Mouse (Mus musculus) adrenal gland, adult (tissue): ENCODE results near the gene Olfr464.

ENCODE experiments used
- DNase-seq, 2 experiments: peaks; one replicate each; pipeline ENCODE4 v3.0.0; 2022 to 2023; ENCODE audit warnings: low spot score in 1 of 2; ENCODE audit not compliant: inconsistent age in 2 of 2

The Olfr464 gene

DNA sequence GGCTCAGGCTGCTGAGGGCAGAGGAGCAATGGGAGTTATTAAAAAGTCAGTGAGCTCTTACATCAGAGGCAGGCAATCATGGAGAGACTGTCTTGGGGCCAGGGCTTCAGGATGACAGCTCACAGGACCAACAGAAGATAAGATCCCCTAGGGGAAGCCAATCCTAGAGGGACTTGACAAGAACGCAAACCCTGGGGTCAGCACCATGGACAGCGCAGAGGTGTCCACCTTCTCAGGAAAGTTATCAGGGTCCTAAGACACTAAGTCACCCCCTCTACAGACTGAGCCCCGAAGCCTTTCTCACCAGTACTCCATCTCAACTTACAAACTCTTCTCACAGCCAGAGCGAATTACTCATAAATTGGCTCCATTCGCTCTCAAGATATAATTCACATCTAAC lies at the start of gene Olfr464:
TSS of gene Olfr464 (minus strand) at position 2 of the 400 bp plus-strand sequence.
- peak in 1 of 2 experiments; percentile 28 for DNase-seq

DNA sequence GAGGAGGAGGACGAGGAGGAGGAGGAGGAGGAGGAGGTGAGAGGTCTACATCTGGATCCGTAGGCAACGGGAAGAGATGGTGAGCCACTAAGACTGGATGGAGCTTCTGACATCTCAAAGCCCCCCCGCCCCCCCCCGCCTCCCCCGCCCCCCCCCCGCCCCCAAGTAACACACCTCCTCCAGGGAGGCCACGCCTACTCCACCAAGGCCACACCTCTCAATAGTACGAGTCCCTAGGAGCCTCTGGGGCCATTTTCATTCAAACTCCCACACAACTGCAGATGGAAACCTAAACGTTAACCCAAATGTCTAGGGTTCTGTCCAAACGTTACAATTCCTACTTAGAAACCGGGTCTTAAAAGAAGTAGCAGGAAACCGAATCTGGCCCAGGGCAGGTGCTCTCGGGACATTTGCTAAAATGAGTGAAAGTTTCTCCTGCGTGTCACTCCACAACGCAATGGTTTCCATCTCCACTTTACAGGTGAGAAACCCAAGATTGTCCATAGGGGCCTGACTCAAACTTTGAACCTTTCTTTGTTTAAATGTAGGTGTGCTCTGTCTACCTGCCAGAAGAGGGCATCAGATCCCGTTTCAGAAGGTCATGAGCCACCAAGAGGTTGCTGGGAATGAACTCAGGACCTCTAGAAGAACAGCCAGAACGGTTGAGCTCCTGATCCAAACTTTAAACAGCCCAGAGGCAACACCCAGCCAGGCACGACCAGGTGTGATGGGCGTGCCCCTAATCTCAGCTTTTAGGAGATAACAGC lies 47.8 kb upstream of the Olfr464 start:
- no peak for DNase-seq

DNA sequence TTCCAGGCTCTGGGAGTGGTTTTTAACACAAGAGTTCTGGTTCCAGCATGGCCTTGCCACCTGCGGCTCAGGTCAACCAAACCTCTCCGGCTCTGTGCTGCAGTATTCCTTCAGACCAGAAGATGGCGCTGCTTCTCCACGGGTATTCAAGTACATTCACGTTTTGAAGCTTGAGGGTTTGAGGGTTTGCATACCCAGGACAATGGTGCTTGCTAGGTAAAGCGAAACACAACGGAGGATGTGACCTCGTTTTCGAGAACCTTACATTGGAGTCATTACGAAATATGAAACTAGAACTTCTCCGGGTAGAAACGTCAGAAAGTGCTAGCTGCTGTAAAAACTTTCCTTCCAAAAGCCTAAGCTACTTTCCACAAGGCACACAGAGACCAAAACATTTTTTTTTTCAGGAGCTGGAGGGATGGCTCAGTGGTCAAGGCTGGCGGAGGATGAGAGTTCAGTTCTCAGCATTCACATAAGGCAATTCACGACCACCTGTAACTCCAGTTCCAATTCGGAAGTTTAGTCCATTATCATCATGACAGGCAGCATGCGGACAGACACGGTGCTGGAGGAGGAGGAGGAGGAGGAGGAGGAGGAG lies 47.0 kb upstream of the Olfr464 start:
- DNase-seq: peak; percentile 83 to 95

DNA sequence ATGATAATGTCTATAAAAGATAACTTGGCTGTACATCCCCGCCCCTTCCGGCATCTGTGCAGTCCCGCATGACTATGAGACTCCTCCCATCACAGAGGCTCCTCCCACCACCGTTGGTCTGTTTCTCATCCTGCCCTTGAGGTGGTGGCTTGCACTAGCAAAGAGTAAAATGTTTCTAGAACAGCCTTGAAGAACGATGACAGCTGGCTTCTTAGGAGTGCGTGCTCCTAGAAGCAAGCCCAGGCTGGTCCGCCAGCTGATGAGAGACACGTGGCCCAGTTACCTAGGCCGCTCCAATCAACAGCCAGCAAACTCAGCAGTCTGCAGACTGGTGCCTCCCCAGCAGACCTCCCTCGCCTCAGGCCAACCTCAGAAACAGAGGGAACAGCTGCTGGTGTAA lies 45.4 kb upstream of the Olfr464 start:
- peak in 1 of 2 experiments; percentile 44 for DNase-seq

- no peak for DNase-seq
These were observed 44.5 kb upstream of the Olfr464 start for GRCm38 (mm10) chr11:87965293-87965692.

- DNase-seq: no peak
These were observed 36.3 kb upstream of the Olfr464 start for GRCm38 (mm10) chr11:87957066-87957465.

DNA sequence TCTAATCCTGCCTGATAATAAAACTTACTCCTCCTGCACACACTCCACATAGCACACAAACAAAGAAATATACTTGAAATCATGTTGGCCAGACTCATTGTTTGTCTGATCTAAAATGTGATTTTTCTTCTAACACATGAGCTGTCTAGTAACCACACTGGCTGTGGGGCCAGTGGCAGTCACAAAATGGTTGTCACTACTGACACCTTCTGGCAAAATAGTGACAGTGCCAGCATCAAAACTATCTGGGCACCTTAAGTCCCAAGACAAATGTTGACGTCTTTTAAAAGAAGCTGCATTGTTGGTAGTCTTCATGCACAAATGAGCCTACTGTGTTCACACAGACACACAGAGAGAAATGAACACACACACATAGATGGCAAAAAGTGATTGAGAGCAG lies 34.4 kb upstream of the Olfr464 start:
- no peak for DNase-seq

- DNase-seq: peak; percentile 12 to 53
These were observed 29.2 kb upstream of the Olfr464 start for GRCm38 (mm10) chr11:87949990-87950389.

- DNase-seq: no peak
These were observed 14.7 kb upstream of the Olfr464 start for GRCm38 (mm10) chr11:87935467-87935866.

DNA sequence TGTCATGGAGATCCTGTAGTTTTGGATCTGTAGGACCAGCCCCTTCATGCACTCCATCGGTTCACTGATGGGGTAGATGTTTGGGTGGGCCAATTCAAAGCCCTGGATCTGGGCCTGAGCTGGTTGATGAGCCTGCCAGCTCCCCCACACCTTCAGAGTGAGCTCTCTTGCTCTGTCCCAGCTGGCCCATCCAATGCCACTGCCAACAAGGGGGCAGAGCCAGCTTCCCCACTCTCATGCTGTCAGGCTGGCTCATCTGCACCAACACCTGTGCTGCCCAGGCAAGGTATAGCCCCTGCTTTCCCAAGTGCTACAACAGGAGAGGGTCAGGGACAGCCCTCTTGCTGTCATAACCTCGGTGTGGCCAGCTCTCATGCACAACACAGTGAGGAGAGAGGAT lies 13.0 kb upstream of the Olfr464 start:
- no peak for DNase-seq

DNA sequence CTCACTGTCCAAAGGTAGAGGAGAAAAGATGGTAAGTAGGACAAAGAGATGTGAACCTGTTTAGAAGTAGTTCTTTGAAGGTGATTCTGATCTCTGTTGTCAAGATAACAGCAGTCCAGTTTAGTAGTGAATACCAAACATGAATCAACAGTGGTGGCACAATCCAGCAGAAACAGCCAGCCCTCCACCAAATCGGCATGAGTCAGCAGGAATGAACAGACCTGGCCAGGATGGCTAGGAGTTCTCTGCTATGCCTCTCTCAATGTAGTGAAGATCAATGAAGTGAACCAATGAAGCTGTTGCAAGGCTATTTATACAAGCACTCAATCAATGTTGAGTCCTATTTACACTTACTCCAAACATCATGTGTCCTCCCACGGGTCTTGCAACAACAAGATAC lies 9.6 kb upstream of the Olfr464 start:
- no peak for DNase-seq

DNA sequence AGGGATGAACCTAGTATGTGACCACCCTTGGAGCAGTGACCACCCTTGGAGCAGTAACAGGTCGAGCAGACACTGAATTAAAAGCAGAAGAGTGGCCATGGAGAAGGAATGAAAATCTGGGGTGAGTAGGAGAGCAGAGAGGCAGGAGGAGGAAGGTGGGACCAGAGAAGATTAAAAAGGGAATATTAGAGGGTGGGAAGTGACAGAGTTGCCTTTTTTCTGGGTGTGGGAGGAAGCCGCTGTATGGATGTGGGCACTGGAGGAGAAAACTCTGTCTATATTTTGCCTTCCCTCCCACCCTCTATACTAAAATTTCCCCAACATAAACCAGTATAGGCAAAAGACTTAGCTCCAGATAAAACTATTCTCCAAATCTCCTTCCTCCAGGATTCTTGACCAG lies 466 bp downstream of the Olfr464 start:
- DNase-seq: no peak

DNA sequence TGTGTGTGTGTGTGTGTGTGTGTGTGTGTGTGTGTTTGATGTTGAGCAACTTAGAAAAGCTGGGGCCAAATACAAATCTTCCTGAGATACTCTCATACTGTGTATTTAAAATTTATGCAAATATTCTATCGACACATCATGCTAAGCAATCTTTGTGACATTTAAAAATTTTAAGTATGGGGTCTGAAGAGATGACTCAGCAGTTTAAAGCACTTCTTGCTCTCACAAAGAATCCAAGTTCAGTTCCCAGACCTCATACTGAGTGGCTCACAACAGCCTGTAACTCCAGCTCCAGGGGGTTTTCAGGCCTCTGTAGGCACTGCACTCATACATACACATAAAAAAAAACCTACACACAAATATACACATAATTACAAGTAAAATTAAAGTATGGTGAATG lies 4.8 kb downstream of the Olfr464 start:
- no peak for DNase-seq

DNA sequence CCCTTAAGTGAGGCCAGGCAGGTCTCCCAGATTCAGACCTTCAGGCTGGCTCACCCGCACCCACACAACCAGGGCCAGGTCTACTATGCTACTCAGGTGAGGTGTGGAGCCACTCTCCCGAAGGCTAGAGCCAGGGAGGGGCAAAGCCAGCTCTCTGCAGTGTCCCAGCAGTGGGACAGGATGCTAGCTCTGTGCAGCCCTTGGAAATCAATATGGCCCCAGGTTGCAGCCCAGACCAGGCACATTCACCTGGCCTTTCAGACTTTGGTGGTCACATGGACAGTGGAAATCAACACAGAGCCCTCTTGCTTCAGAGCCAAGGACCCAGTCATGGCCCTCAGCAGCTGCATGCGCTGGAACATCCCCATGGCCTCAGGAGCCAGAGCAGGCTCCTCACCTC lies 16.4 kb downstream of the Olfr464 start:
- DNase-seq: no peak

- DNase-seq: no peak
These were observed 23.5 kb downstream of the Olfr464 start, which contains the start of gene Olfr463 for GRCm38 (mm10) chr11:87897287-87897686. TSS of gene Olfr463 (minus strand) at chr11:87897387.

- DNase-seq: no peak
These were observed 28.6 kb downstream of the Olfr464 start, which contains the start of gene Olfr462 for GRCm38 (mm10) chr11:87892168-87892567. TSS of gene Olfr462 (minus strand) at chr11:87892268.

GRCm38 (mm10) chr11:87884856-87885255 lies 35.9 kb downstream of the Olfr464 start:
- DNase-seq: no peak

DNA sequence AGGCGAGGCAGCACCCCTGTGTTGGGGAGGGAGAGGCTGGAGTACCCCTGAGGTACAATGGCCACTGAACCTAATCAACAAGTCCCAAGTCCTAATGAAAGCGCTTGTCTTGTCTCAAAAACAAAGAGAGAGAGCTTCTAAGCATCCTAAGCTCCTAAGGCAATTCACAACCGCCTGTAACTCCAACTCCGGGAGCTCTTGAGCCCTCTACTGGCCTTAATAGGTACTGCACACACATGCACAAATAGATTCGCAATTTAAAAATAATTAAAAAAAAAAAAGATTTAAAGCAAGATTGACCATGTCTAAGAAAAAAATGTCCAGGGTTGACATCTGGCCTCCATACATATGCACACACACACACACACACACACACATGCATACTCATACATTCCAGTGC lies 37.3 kb downstream of the Olfr464 start:
- DNase-seq: peak in 1 of 2 experiments; percentile 34

GRCm38 (mm10) chr11:87881714-87882113 lies 39.1 kb downstream of the Olfr464 start:
- DNase-seq: no peak

- DNase-seq: no peak
These were observed 40.9 kb downstream of the Olfr464 start for GRCm38 (mm10) chr11:87879826-87880225.

GRCm38 (mm10) chr11:87875436-87875835 lies 45.3 kb downstream of the Olfr464 start, which contains the start of gene Epx:
TSS of gene Epx (minus strand) at chr11:87875536.
- DNase-seq: no peak

- no peak for DNase-seq
These were observed 49.0 kb downstream of the Olfr464 start for GRCm38 (mm10) chr11:87871766-87872165.
